Mouse (Mus musculus) limb, embryonic 10.5 days (tissue): Measurements from ENCODE around the gene Cers6. TPM values are rescaled to one million over a fixed set of nuclear protein-coding genes. Genes with fewer than 3 reads are reported as not detected.

Experiments
- DNase-seq: peaks from one replicate; pipeline ENCODE4 v3.0.0-alpha.2; 2017; ENCODE audit warnings: low spot score
- H3K27ac ChIP-seq: fragments of 300-500 bp; sonication (generic); 2 replicates; pipeline ENCODE4 v1.5.1; 2016; ENCODE audit warnings: mild to moderate bottlenecking
- H3K27me3 ChIP-seq: fragments of 300-500 bp; sonication (generic); 2 replicates; pipeline ENCODE4 v1.6.1; 2016; ENCODE audit warnings: low read depth, mild to moderate bottlenecking; ENCODE audit not compliant: poor library complexity, severe bottlenecking
- H3K36me3 ChIP-seq: fragments of 300-500 bp; sonication (generic); 2 replicates; pipeline ENCODE4 v1.6.1; 2016; ENCODE audit warnings: mild to moderate bottlenecking, moderate library complexity
- H3K4me1 ChIP-seq: fragments of 300-500 bp; sonication (generic); 2 replicates; pipeline ENCODE4 v1.6.1; 2016
- H3K4me3 ChIP-seq: fragments of 300-500 bp; sonication (generic); 2 replicates; pipeline ENCODE4 v1.5.1; 2016; ENCODE audit warnings: mild to moderate bottlenecking, moderate library complexity
- H3K9me3 ChIP-seq: fragments of 300-500 bp; sonication (generic); replicated peaks from 2 replicates; pipeline ENCODE4 v1.6.1; 2016; ENCODE audit warnings: mild to moderate bottlenecking
- WGBS: fragments of 180-500 bp; shearing (Covaris S2); methylation state at CpG from one replicate; pipeline ENCODE4 v1.1.7; 2016; 5-methylcytosine and 5-hydroxymethylcytosine counted together
- polyA plus RNA-seq: library from polyadenylated mRNA; unstranded; fragments of >200 nt; fragmentation: Nextera tagmentation; extraction: Ambion mirVana; gene quantifications from 2 replicates; pipeline ENCODE4 v1.2.1, GENCODE M21; 2016

Cers6 gene
- polyA plus RNA-seq, 1 experiment from 2014 or later, result 25.4 TPM

DNA sequence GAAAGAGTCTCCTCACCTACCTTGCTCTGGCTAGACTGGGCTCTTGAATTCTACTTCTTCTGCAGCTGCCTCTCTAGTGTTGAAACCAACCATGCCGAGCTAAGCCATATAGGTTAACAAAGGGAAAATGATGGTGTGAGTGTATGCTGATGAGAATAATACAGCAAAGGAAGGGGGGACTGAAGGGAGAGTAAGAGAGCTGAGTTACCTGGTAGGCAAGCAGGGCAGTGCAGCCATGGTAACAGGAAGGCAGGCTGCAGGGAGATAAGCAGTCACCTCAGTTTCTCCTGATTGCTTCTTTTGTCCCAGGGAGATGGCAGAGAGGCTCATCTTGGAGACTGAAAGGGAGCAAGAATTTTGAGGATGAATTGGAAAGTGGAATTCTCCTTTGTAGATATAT is 105.1 kb downstream of the Cers6 start:
- 0 out of 2 replicates have a peak, but pooled peaks cover 4% of the 10 kb centered on the region for H3K4me1 ChIP-seq
- WGBS, result 81% methylated on average over 1 of the region's 1 CpGs
- H3K27me3 ChIP-seq, result peaks cover 11% of the 10 kb centered on the region; the same call in 1 of the 2 replicates
- no peak for DNase-seq
- no peak overlapping the region for H3K4me3 ChIP-seq
- H3K27ac ChIP-seq, result no peak overlapping the region
- H3K9me3 ChIP-seq, result peaks cover 4% of the 10 kb centered on the region; the same call in 1 of the 2 replicates
- H3K36me3 ChIP-seq, result peaks cover 9% of the 10 kb centered on the region

DNA sequence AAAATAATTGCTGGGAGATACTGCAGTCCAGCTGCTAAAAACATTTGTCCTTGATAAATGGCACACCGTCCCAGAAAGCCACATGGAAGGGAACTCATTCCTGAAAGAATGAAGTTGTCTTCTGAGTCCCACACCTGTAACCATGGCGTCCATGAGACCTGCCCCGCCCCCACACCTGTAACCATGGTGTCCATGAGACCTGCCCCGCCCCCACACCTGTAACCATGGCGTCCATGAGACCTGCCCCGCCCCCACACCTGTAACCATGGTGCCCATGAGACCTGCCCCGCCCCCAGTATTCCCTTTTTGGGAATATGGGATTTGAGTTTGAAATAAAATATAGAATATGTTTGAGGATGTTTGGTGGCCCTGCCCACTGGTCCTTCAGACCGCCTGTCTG is 106.8 kb downstream of the Cers6 start:
- no peaks in the 10 kb centered on the region for H3K27me3 ChIP-seq
- WGBS, result 82% methylated on average over 8 of the region's 8 CpGs
- no peak for DNase-seq
- H3K9me3 ChIP-seq, result peaks cover 4% of the 10 kb centered on the region; the same call in 1 of the 2 replicates
- no peak overlapping the region for H3K4me3 ChIP-seq
- 0 out of 2 replicates have a peak, but pooled peaks cover 4% of the 10 kb centered on the region for H3K4me1 ChIP-seq
- H3K36me3 ChIP-seq, result peaks cover 9% of the 10 kb centered on the region
- H3K27ac ChIP-seq, result no peak overlapping the region

- no peak overlapping the region for H3K27ac ChIP-seq
- WGBS, result 94% methylated on average over 5 of the region's 5 CpGs
- peaks cover 32% of the 10 kb centered on the region for H3K4me1 ChIP-seq
- peaks cover 9% of the 10 kb centered on the region for H3K36me3 ChIP-seq
- peaks cover 4% of the 10 kb centered on the region; the same call in 1 of the 2 replicates for H3K9me3 ChIP-seq
- no peak overlapping the region for H3K4me3 ChIP-seq
- no peak for DNase-seq
- H3K27me3 ChIP-seq, result no peaks in the 10 kb centered on the region
Observed at GRCm38 (mm10) chr2:68971840-68972239, 110.6 kb downstream of the Cers6 start.

GRCm38 (mm10) chr2:68973753-68974152 is 112.5 kb downstream of the Cers6 start:
- H3K27ac ChIP-seq, result no peak overlapping the region
- H3K9me3 ChIP-seq, result peaks cover 4% of the 10 kb centered on the region; the same call in 1 of the 2 replicates
- H3K4me3 ChIP-seq, result no peak overlapping the region
- H3K4me1 ChIP-seq, result peaks cover 46% of the 10 kb centered on the region
- WGBS, result 71% methylated on average over 2 of the region's 2 CpGs
- no peaks in the 10 kb centered on the region for H3K27me3 ChIP-seq
- H3K36me3 ChIP-seq, result peaks cover 9% of the 10 kb centered on the region
- no peak for DNase-seq

DNA sequence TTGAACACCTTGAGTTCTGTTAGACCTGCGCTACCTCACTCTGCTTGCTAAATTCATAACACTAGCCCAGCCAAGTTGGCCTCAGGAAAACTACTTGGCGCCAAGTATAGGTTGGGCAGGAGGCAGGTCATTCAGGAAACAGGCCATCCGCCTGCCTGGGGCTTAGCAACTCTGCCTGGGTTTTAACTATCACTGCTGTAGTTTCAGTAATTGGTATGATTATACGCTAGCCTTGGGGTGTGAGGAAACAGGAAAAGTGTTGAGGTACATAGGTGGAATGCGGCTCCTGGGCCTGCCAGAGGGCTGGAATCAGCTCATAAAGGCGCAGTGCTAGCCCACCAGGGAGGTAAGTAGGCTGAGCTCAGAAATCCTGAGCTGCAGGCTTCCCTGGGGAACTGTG is 114.0 kb downstream of the Cers6 start:
- peaks cover 50% of the 10 kb centered on the region for H3K4me1 ChIP-seq
- H3K27ac ChIP-seq, result no peak overlapping the region; the same call in 1 of the 2 replicates
- WGBS, result 79% methylated on average over 6 of the region's 6 CpGs
- peaks cover 1% of the 10 kb centered on the region; the same call in 1 of the 2 replicates for H3K9me3 ChIP-seq
- peaks cover 3% of the 10 kb centered on the region for H3K36me3 ChIP-seq
- H3K4me3 ChIP-seq, result no peak overlapping the region
- no peak for DNase-seq
- H3K27me3 ChIP-seq, result no peaks in the 10 kb centered on the region

GRCm38 (mm10) chr2:68975780-68976179 is 114.5 kb downstream of the Cers6 start:
- Histone ChIP-seq H3K27ac (no peak overlapping the region; the same call in 1 of the 2 replicates), H3K27me3 (no peaks in the 10 kb centered on the region), H3K4me1 (peaks cover 50% of the 10 kb centered on the region), H3K4me3 (no peak overlapping the region), H3K36me3 (no peaks in the 10 kb centered on the region), H3K9me3 (no peaks in the 10 kb centered on the region)
- no peak for DNase-seq
- 85% methylated on average over 6 of the region's 6 CpGs for WGBS

- DNase-seq, result no peak
- 51% methylated on average over 9 of the region's 9 CpGs for WGBS
- no peaks in the 10 kb centered on the region for H3K9me3 ChIP-seq
- H3K36me3 ChIP-seq, result no peaks in the 10 kb centered on the region
- H3K27me3 ChIP-seq, result no peaks in the 10 kb centered on the region
- H3K4me3 ChIP-seq, result no peak overlapping the region
- H3K27ac ChIP-seq, result no peak overlapping the region
- peaks cover 57% of the 10 kb centered on the region for H3K4me1 ChIP-seq
Observed at GRCm38 (mm10) chr2:68978244-68978643, 117.0 kb downstream of the Cers6 start.

GRCm38 (mm10) chr2:68978660-68979604 is 117.7 kb downstream of the Cers6 start:
- Histone ChIP-seq H3K4me1 (peaks cover 50% of the 10 kb centered on the region), H3K27ac (no peak overlapping the region), H3K36me3 (no peaks in the 10 kb centered on the region), H3K9me3 (no peaks in the 10 kb centered on the region), H3K27me3 (no peaks in the 10 kb centered on the region), H3K4me3 (no peak overlapping the region)
- DNase-seq, result no peak
- 72% methylated on average over 12 of the region's 12 CpGs for WGBS

GRCm38 (mm10) chr2:68981302-68981701 is 120.1 kb downstream of the Cers6 start:
- Histone ChIP-seq H3K4me3 (no peak overlapping the region), H3K4me1 (peaks cover 30% of the 10 kb centered on the region), H3K9me3 (no peaks in the 10 kb centered on the region), H3K27ac (no peak overlapping the region), H3K27me3 (no peaks in the 10 kb centered on the region), H3K36me3 (no peaks in the 10 kb centered on the region)
- 90% methylated on average over 9 of the region's 9 CpGs for WGBS
- no peak for DNase-seq

DNA sequence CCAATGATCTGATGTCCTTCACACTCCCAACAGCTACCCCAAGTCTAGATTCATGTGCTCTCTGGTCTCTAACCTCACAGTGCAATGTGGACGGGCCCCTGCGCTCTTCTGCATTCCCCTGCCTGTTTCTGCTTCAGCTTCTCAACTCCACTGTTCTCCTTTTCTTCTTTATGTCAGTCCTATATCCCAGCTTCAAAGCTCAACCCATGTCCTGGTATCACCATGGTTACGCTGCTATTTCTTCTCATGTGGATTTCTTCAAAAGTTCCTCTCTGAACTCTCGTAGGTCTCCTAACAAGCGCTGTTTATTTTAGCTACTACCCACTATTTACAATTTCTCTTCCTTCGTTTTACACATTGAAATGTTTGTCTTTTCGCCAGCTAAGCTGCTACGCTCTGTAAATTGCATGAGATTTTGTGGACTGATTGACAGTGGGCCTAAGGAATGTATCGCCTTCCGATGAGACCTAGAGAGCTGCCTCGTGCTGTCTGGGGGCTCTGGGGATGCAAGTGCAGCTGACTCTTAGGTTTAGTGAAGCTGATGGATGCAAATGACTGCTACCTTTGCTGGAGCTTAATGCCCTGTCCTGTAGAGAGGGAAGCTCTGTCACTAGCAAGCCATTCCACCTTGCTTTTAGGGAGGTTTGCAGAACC is 120.6 kb downstream of the Cers6 start:
- WGBS, result 80% methylated on average over 11 of the region's 11 CpGs
- H3K4me1 ChIP-seq, result peaks cover 24% of the 10 kb centered on the region
- H3K36me3 ChIP-seq, result no peaks in the 10 kb centered on the region
- H3K27ac ChIP-seq, result 0 out of 2 replicates have a peak overlapping the region, but pooled peaks have one; percentile 6
- DNase-seq, result no peak
- H3K4me3 ChIP-seq, result no peak overlapping the region
- no peaks in the 10 kb centered on the region for H3K27me3 ChIP-seq
- no peaks in the 10 kb centered on the region for H3K9me3 ChIP-seq

- no peak overlapping the region for H3K4me3 ChIP-seq
- no peak for DNase-seq
- 91% methylated on average over 3 of the region's 3 CpGs for WGBS
- H3K27ac ChIP-seq, result no peak overlapping the region
- peaks cover 18% of the 10 kb centered on the region for H3K4me1 ChIP-seq
- H3K36me3 ChIP-seq, result no peaks in the 10 kb centered on the region
- H3K9me3 ChIP-seq, result no peaks in the 10 kb centered on the region
- no peaks in the 10 kb centered on the region for H3K27me3 ChIP-seq
Observed at GRCm38 (mm10) chr2:68982979-68983378, 121.7 kb downstream of the Cers6 start.

GRCm38 (mm10) chr2:68983431-68983830 is 122.2 kb downstream of the Cers6 start:
- no peaks in the 10 kb centered on the region for H3K9me3 ChIP-seq
- 92% methylated on average over 3 of the region's 3 CpGs for WGBS
- H3K27ac ChIP-seq, result no peak overlapping the region
- no peaks in the 10 kb centered on the region for H3K27me3 ChIP-seq
- H3K36me3 ChIP-seq, result no peaks in the 10 kb centered on the region
- H3K4me1 ChIP-seq, result peaks cover 13% of the 10 kb centered on the region
- H3K4me3 ChIP-seq, result no peak overlapping the region
- DNase-seq, result no peak

DNA sequence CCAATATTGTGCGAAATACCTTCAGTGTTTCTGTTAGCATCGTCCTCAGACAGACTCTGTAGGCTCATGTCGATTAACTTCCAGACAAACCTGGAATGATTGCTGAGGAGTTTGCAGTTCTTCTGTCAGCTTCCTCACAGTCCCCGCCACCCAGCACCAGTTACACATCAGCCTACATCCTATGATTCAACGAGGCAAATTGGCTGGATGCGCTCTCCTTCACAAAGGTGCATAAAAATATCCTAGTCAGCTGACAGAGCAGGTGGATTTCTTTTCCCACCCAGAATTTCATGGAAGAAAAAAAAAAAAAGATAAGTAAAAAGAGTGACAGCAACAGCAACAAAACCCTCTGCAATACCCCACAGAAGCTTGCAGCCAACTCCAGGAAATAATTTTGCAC is 127.9 kb downstream of the Cers6 start:
- no peak for DNase-seq
- WGBS, result 94% methylated on average over 6 of the region's 6 CpGs
- H3K9me3 ChIP-seq, result no peaks in the 10 kb centered on the region

More for the DNA sequence above, 127.9 kb downstream of the Cers6 start:
- Histone ChIP-seq H3K36me3 (peaks cover 6% of the 10 kb centered on the region; the same call in 1 of the 2 replicates), H3K4me3 (no peak overlapping the region), H3K27ac (no peak overlapping the region), H3K27me3 (no peaks in the 10 kb centered on the region), H3K4me1 (no peaks in the 10 kb centered on the region)
